Mouse (Mus musculus) frontal cortex, postnatal 10 days (tissue): ENCODE measurements at regions not wholly inside any gene's neighbourhood (a gene's known extent, or its start where the extent isn't known, plus 50 kb on each side); places are given as distances from the start of the nearest gene placed in this dataset.

ENCODE experiments used
- DNase-seq, 2 experiments: peaks; one replicate each; pipeline ENCODE4 v3.0.0; 2022; ENCODE audit warnings: low spot score in 2 of 2, mixed read lengths in 1 of 2

GRCm38 (mm10) chr13:44553363-44553762 is 175.9 kb upstream of the Jarid2 start:
- no peak for DNase-seq

- no peak for DNase-seq
These were observed 174.4 kb upstream of the Jarid2 start for GRCm38 (mm10) chr13:44554686-44555463.

DNA sequence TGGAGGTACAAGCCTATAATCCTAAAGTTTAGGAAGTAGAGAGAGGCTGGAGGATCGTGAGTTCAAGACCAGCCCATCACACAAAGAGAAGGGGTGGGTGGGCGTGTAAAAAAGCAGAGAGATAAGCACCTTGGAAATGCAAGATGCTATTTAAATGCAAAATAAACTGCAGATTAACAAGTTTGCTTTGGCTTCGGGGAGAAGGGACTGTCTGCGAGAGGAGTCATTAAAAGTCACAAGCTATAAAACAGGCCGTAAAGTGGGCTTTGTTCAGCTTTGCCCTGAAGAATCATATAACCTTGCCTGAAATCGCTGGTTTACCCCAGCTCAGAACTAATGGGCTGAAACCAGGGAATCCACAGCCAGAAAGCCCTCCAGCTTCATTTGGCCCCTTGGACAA is 173.3 kb upstream of the Jarid2 start:
- no peak for DNase-seq

GRCm38 (mm10) chr13:44558051-44558450 is 171.2 kb upstream of the Jarid2 start:
- no peak for DNase-seq

- no peak for DNase-seq
These were observed 170.6 kb upstream of the Jarid2 start for GRCm38 (mm10) chr13:44558491-44559177.

DNA sequence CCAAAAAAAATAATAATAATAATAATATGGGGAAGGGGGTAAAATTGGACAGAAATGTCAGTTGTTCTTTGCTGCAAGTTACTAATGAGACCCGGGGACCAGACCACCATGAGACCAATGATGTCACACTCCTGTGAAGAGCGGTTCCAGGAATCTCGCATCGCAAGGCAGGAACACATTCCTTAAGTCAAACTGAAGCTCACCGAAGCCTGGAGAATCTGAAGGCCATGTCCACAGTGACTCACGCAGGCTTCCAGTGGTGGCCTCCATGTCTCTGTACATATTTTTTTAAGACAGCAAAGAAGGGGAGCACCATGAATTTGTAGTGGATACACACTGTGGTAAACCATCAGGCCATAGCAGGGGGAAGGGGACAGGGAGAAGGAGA is 170.1 kb upstream of the Jarid2 start:
- DNase-seq, result no peak

DNA sequence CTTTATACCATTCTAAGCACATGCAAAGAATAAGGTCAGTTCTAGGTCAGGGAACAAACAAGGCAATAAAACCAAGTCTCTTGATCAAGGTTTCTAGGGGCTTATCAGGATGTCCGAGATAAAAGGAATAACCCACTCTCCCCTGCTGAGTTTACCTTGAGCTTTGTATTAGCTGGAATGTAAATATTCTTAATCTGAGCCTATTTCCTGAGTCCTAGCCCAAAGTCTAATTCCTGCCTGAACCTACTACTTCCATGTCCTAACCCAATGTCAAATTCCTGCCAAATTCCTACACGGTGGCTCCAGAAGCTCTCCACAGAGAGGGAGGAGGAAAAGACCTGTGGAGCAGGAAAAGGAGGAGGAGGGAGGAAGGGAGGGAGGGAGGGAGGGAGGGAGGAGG is 169.6 kb upstream of the Jarid2 start:
- no peak for DNase-seq

GRCm38 (mm10) chr13:44564705-44565104 is 164.6 kb upstream of the Jarid2 start:
- DNase-seq, result no peak

- no peak for DNase-seq
These were observed 161.6 kb upstream of the Jarid2 start for GRCm38 (mm10) chr13:44567696-44568095.

DNA sequence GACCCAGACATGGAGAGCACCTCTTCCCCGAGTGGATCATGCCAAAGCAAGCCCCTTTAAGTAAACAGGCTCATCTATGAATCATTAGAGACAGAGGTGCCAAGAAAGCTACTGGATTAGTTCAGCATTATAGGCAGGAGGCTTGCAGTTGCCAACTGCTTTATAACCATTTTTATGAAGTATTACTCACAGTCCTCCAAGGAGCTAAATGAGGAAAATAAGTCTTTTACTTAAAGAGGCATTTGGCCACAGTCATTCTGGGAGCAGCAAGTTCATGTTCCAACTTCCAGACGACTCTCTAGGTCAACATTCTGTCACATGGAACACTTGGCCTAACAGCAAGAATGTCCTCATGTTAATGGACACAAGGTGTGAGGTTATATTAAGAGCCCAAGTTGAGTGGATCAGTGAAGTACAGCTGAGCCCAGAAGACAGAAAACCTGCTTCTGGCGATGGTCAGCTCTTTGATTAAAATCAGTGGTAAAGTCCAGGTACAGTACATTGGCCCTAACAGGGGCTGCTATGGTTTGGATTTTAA is 160.0 kb upstream of the Jarid2 start:
- no peak for DNase-seq

DNA sequence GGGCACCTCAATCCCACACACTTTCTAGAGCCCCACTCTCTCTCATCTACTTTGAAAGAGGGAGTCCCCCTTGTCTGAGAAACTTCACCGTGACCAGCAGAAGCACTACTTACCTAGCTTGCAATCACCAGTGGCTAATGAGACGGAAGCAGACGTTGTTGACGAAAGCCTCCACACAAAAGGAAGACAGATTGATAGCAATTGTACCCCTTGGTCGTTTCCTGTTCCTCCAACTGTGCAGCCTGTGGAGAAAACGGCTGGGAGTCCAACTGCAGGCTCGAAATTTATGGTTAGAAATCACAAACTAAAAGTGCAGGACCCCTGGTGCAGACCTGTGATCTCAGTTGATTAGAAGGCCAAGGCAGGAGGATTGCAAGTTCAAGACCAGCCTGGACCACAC is 155.8 kb upstream of the Jarid2 start:
- no peak for DNase-seq

- no peak for DNase-seq
These were observed 150.1 kb upstream of the Jarid2 start for GRCm38 (mm10) chr13:44579215-44579614.

GRCm38 (mm10) chr13:44580156-44580736 is 149.0 kb upstream of the Jarid2 start:
- DNase-seq, result no peak

- no peak for DNase-seq
These were observed 148.5 kb upstream of the Jarid2 start for GRCm38 (mm10) chr13:44580767-44581166.

DNA sequence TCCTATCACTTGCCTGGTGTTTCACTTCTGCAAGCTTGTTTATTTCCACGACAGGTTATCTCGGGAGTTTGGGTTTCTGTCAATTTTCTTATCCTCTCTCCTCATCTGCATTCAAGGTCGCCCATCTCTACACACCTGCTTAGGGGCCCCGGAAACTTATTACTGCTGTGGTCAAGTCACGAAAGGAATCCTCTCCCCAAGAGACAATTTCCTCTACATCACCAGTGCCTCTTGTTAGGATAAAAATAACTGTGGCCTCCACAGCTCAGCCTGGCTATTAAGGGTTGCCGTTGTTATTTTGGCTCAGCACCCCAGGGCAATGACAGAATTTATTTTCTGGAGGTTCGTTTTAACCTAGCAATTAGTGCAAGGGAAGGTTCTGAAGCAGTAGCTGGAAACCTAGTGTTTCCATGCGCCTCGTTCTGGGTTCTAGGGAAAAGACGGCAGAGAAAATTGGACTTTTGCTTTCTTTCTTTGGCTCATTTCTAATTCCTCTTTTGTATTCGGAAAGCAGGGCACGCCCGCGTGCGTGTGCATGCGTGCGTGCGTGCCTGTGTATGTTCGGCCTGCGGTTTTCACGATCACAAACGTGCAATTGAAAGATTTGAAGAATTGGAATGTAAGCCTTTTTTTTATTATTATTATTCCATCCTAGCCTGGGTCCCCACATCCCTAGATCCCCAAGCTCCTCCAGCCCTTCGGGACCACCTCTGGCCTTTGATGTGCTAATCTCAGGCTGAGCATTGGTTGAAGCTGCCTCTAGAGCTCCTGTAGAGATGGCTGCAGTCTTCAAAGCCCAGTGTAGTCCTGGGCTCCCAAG is 147.1 kb upstream of the Jarid2 start:
- no peak for DNase-seq

- no peak for DNase-seq
These were observed 146.5 kb upstream of the Jarid2 start for GRCm38 (mm10) chr13:44582767-44583085.

GRCm38 (mm10) chr13:44583614-44584013 is 145.7 kb upstream of the Jarid2 start:
- DNase-seq, result no peak

DNA sequence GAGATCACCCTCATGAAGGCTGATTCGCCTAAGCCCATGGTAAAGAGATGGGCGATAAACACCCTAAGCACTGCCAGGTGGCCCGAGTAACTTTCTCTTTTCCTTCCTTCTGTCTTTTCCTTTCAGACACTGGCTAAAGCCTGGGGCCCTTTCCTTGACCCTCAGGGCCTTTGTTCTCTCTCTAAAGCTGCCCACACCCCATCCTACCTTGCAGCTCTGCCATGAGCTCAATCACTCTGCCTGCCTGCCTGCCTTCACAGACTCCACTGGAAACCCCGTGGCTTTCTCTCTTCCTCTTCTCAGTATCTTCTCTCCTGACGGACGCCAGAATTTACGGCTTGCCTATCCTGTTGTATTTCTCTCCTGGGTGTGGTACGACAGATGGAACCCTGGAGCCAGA is 145.1 kb upstream of the Jarid2 start:
- DNase-seq, result no peak

GRCm38 (mm10) chr13:44584551-44584950 is 144.7 kb upstream of the Jarid2 start:
- no peak for DNase-seq

GRCm38 (mm10) chr13:44587846-44588245 is 141.4 kb upstream of the Jarid2 start:
- no peak for DNase-seq

DNA sequence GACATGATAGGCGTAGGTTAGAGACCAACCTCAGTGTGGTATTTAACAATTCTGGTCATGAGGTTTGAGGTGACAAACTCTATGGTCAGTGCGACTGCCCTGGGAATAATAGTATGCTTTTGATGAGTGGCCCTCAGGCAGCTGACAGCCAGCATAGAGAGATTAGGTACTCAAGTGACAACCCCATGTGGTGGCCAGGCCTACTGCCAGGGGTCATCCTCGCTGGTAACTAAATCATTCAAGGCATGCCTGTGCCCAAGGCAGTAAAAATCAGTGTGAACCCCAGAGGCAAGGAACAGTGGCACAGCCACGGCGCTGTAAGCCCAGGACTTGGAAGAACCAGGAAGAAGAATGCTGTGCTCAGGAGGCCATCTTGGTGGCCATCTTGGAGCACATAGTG is 134.6 kb upstream of the Jarid2 start:
- no peak for DNase-seq

DNA sequence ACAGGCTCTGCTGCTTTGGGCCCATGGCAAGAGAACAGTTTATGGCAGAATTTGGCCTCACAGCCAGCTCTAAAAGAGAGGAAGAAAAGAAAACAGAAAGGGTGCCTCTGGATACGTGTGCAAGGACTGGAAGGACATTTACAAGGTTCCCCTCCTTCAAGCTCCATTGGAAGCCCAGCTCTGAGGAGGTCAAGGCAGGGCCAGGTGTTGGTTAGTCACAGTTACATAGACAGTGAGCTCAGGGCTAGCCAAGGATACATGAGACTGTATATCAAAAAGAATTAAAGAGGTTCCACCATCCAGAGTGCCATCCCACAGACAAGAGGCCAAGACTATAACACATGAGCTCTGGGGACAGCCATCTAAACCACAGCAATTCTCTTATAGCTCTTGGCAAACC is 131.6 kb upstream of the Jarid2 start:
- no peak for DNase-seq
